Mouse (Mus musculus): ENCODE measurements around the gene Opcml. TPM values are rescaled to one million over a fixed set of nuclear protein-coding genes. Genes with fewer than 3 reads are reported as not detected.

The Opcml gene
- total and polyA plus RNA-seq, 2 experiments: under 0.01 TPM; not detected in 1

GRCm38 (mm10) chr9:28303659-28304058, 513.1 kb downstream of the Opcml start:
- WGBS: 81% methylated on average over 8 of the region's 8 CpGs

GRCm38 (mm10) chr9:28306364-28307121, 516.0 kb downstream of the Opcml start:
- no peak overlapping the region for H3K9ac ChIP-seq (ENCODE audit: low read depth, low read length)
- no peak for DNase-seq (ENCODE audit: extremely low read depth, low read depth, low spot score)
- H3K27ac ChIP-seq (replicated peaks; ENCODE audit: insufficient read depth, low read depth, low read length): no peak overlapping the region
- no peaks in the 10 kb centered on the region for H3K4me1 ChIP-seq (ENCODE audit: control insufficient read depth, insufficient read depth, low read length)
- no peak overlapping the region for H3K4me3 ChIP-seq (ENCODE audit: insufficient read depth, low read depth, low read length)
- 67% methylated on average over 11 of the region's 11 CpGs for WGBS
- H3K79me2 ChIP-seq (ENCODE audit: control insufficient read depth, insufficient read depth, low read length): no peaks in the 10 kb centered on the region
- no peaks in the 10 kb centered on the region for H3K27me3 ChIP-seq (ENCODE audit: control insufficient read depth, insufficient read depth, low read length)
- no peaks in the 10 kb centered on the region for H3K36me3 ChIP-seq (ENCODE audit: control insufficient read depth, insufficient read depth, low read length)
- TF ChIP-seq POLR2A (IDR thresholded peaks at IDR 0.05; ENCODE audit: extremely low read depth, insufficient read depth, low read length) (no peak), CTCF (IDR thresholded peaks at IDR 0.05; ENCODE audit: low read depth, low read length) (no peak)

More at GRCm38 (mm10) chr9:28303659-28304058, 513.1 kb downstream of the Opcml start:
- Histone ChIP-seq H3K27me3 (ENCODE audit: control insufficient read depth, insufficient read depth, low read length) (no peaks in the 10 kb centered on the region), H3K27ac (replicated peaks; ENCODE audit: insufficient read depth, low read depth, low read length) (no peak overlapping the region), H3K4me1 (ENCODE audit: control insufficient read depth, insufficient read depth, low read length) (no peaks in the 10 kb centered on the region), H3K9ac (ENCODE audit: low read depth, low read length) (no peak overlapping the region), H3K36me3 (ENCODE audit: control insufficient read depth, insufficient read depth, low read length) (no peaks in the 10 kb centered on the region), H3K79me2 (ENCODE audit: control insufficient read depth, insufficient read depth, low read length) (no peaks in the 10 kb centered on the region), H3K4me3 (ENCODE audit: insufficient read depth, low read depth, low read length) (no peak overlapping the region)
- DNase-seq (ENCODE audit: extremely low read depth, low read depth, low spot score): no peak
- no peak for TF ChIP-seq CTCF (IDR thresholded peaks at IDR 0.05; ENCODE audit: low read depth, low read length)
- TF ChIP-seq POLR2A (IDR thresholded peaks at IDR 0.05; ENCODE audit: extremely low read depth, insufficient read depth, low read length): no peak

GRCm38 (mm10) chr9:28307122-28307430, 516.5 kb downstream of the Opcml start:
- H3K36me3 ChIP-seq (ENCODE audit: control insufficient read depth, insufficient read depth, low read length): no peaks in the 10 kb centered on the region
- no peak overlapping the region for H3K4me3 ChIP-seq (ENCODE audit: insufficient read depth, low read depth, low read length)
- H3K4me1 ChIP-seq (ENCODE audit: control insufficient read depth, insufficient read depth, low read length): no peaks in the 10 kb centered on the region
- H3K9ac ChIP-seq (ENCODE audit: low read depth, low read length): no peak overlapping the region
- H3K27ac ChIP-seq (replicated peaks; ENCODE audit: insufficient read depth, low read depth, low read length): no peak overlapping the region
- TF ChIP-seq POLR2A (IDR thresholded peaks at IDR 0.05; ENCODE audit: extremely low read depth, insufficient read depth, low read length): no peak
- TF ChIP-seq CTCF (IDR thresholded peaks at IDR 0.05; ENCODE audit: low read depth, low read length): no peak
- H3K27me3 ChIP-seq (ENCODE audit: control insufficient read depth, insufficient read depth, low read length): no peaks in the 10 kb centered on the region
- DNase-seq (ENCODE audit: extremely low read depth, low read depth, low spot score): no peak
- no peaks in the 10 kb centered on the region for H3K79me2 ChIP-seq (ENCODE audit: control insufficient read depth, insufficient read depth, low read length)

GRCm38 (mm10) chr9:28307481-28308050, 517.0 kb downstream of the Opcml start:
- H3K9ac ChIP-seq (ENCODE audit: low read depth, low read length): no peak overlapping the region
- no peak overlapping the region for H3K27ac ChIP-seq (replicated peaks; ENCODE audit: insufficient read depth, low read depth, low read length)
- no peak for TF ChIP-seq CTCF (IDR thresholded peaks at IDR 0.05; ENCODE audit: low read depth, low read length)
- TF ChIP-seq POLR2A (IDR thresholded peaks at IDR 0.05; ENCODE audit: extremely low read depth, insufficient read depth, low read length): no peak
- WGBS: 85% methylated on average over 6 of the region's 6 CpGs
- no peaks in the 10 kb centered on the region for H3K4me1 ChIP-seq (ENCODE audit: control insufficient read depth, insufficient read depth, low read length)
- H3K36me3 ChIP-seq (ENCODE audit: control insufficient read depth, insufficient read depth, low read length): no peaks in the 10 kb centered on the region
- no peak for DNase-seq (ENCODE audit: extremely low read depth, low read depth, low spot score)
- no peaks in the 10 kb centered on the region for H3K27me3 ChIP-seq (ENCODE audit: control insufficient read depth, insufficient read depth, low read length)
- no peak overlapping the region for H3K4me3 ChIP-seq (ENCODE audit: insufficient read depth, low read depth, low read length)
- no peaks in the 10 kb centered on the region for H3K79me2 ChIP-seq (ENCODE audit: control insufficient read depth, insufficient read depth, low read length)

- Histone ChIP-seq H3K4me3 (ENCODE audit: insufficient read depth, low read depth, low read length) (no peak overlapping the region), H3K27ac (replicated peaks; ENCODE audit: insufficient read depth, low read depth, low read length) (no peak overlapping the region), H3K27me3 (ENCODE audit: control insufficient read depth, insufficient read depth, low read length) (no peaks in the 10 kb centered on the region), H3K4me1 (ENCODE audit: control insufficient read depth, insufficient read depth, low read length) (no peaks in the 10 kb centered on the region), H3K9ac (ENCODE audit: low read depth, low read length) (no peak overlapping the region), H3K36me3 (ENCODE audit: control insufficient read depth, insufficient read depth, low read length) (no peaks in the 10 kb centered on the region), H3K79me2 (ENCODE audit: control insufficient read depth, insufficient read depth, low read length) (no peaks in the 10 kb centered on the region)
- DNase-seq (ENCODE audit: extremely low read depth, low read depth, low spot score): no peak
- TF ChIP-seq POLR2A (IDR thresholded peaks at IDR 0.05; ENCODE audit: extremely low read depth, insufficient read depth, low read length): no peak
- no peak for TF ChIP-seq CTCF (IDR thresholded peaks at IDR 0.05; ENCODE audit: low read depth, low read length)
Measured at GRCm38 (mm10) chr9:28317881-28318280, 527.3 kb downstream of the Opcml start.

Measured in liver, adult 2 months (tissue).